22 mouse cellular contexts compared by ENCODE assay signal in the genomic region with DNA sequence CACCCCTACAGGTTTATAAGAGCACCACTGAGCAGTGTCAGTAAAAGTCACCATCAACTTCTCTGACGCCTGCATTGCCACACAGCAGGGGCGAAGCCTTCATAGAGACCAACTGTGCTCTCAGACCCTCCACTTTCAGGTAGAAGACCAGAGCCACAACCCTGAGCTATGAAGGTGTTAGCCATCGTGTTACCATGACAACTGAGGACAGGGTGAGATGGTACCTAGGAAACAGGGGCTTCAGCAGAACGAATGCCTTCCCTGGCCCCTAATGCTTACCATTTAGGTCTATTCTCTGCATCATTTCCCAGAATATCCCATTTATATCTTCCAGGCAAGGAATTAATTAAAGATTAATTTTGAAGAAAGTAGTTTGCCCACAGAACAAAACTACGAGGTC. TPM values are rescaled to one million over a fixed set of nuclear protein-coding genes. Genes with fewer than 3 reads are reported as not detected.
A peak's percentile ranks its signal among the peaks of the same experiment; 100 is the strongest.
DNase-seq lines count a peak whose midpoint lies in the region; ATAC-seq and TF ChIP-seq lines count a peak whose summit lies in the region.
"Had no signal": no experiment of that assay in that cellular context is flagged by ENCODE, and none has a peak within 500 bp of the region (broad histone marks: within the 10 kb centered on the region; RNA-seq: fewer than 3 reads in every experiment).

No protein-coding gene starts in this region.

- no peak for DNase-seq in liver, embryonic 13.5 days
- DNase-seq in liver, embryonic 11.5 days (ENCODE audit: low spot score) = no peak
- DNase-seq in brain, embryonic 14.5 days (ENCODE audit: low read depth) = peak; percentile 19
- DNase-seq in midbrain, embryonic 14.5 days = peak; percentile 24
- no peak for DNase-seq in left cerebral cortex, adult 18-20 months (ENCODE audit: low spot score in 2 of 2)
- no peak for DNase-seq in left cerebral cortex, postnatal 14 days (ENCODE audit: low spot score in 2 of 2)
- DNase-seq: adrenal gland, postnatal 14 days; cerebellum, adult 11 months; cerebellum, postnatal 10 days; gastrocnemius, postnatal 14 days; kidney, adult 8-10 months; kidney, postnatal 14 days; layer of hippocampus, postnatal 36 days; lung, embryonic 14.5 days; lung, postnatal 36 days; thymus, postnatal 36 days had no signal

- no peaks in the 10 kb centered on the region for H3K36me3 ChIP-seq in forebrain, embryonic 15.5 days
- no peaks in the 10 kb centered on the region for H3K36me3 ChIP-seq in forebrain, embryonic 16.5 days (ENCODE audit: control insufficient read depth, insufficient read depth)
- H3K36me3 ChIP-seq in liver, embryonic 13.5 days = peaks cover 7% of the 10 kb centered on the region; the same call in 1 of the 2 replicates
- no peaks in the 10 kb centered on the region for H3K36me3 ChIP-seq in liver, embryonic 11.5 days (ENCODE audit: control insufficient read depth, insufficient read depth, low read length)
- no peaks in the 10 kb centered on the region for H3K36me3 ChIP-seq in midbrain, embryonic 14.5 days (ENCODE audit: control insufficient read depth, insufficient read depth, low read length)
- H3K36me3 ChIP-seq: heart, embryonic 15.5 days had no signal

- H3K9ac ChIP-seq in forebrain, embryonic 15.5 days (replicated peaks) = no peak overlapping the region
- no peak overlapping the region for H3K9ac ChIP-seq in forebrain, embryonic 16.5 days (replicated peaks; ENCODE audit: low read depth, low read length)
- H3K9ac ChIP-seq in liver, embryonic 13.5 days = no peak overlapping the region
- H3K9ac ChIP-seq in liver, embryonic 11.5 days (ENCODE audit: low read depth, low read length) = no peak overlapping the region
- no peak overlapping the region for H3K9ac ChIP-seq in midbrain, embryonic 14.5 days (replicated peaks; ENCODE audit: low read length)
- H3K9ac ChIP-seq: heart, embryonic 15.5 days; lung, embryonic 14.5 days had no signal

- H3K4me2 ChIP-seq in forebrain, embryonic 15.5 days (replicated peaks) = no peak overlapping the region
- H3K4me2 ChIP-seq in forebrain, embryonic 16.5 days (ENCODE audit: low read length) = no peak overlapping the region
- no peak overlapping the region for H3K4me2 ChIP-seq in liver, embryonic 13.5 days
- H3K4me2 ChIP-seq in liver, embryonic 11.5 days = no peak overlapping the region
- no peak overlapping the region for H3K4me2 ChIP-seq in midbrain, embryonic 14.5 days (ENCODE audit: low read length)
- H3K4me2 ChIP-seq: heart, embryonic 15.5 days; lung, embryonic 14.5 days had no signal

- H3K4me3 ChIP-seq in forebrain, embryonic 15.5 days = no peak overlapping the region
- no peak overlapping the region for H3K4me3 ChIP-seq in forebrain, embryonic 16.5 days (replicated peaks; ENCODE audit: low read length)
- no peak overlapping the region for H3K4me3 ChIP-seq in liver, embryonic 13.5 days (replicated peaks)
- no peak overlapping the region for H3K4me3 ChIP-seq in liver, embryonic 11.5 days (ENCODE audit: low read depth, low read length)
- no peak overlapping the region for H3K4me3 ChIP-seq in midbrain, embryonic 14.5 days (replicated peaks; ENCODE audit: low read depth, low read length)
- H3K4me3 ChIP-seq: forebrain, embryonic 10.5 days; heart, embryonic 15.5 days; layer of hippocampus, adult 2 months had no signal

- 0 out of 2 replicates have a peak, but pooled peaks have one; percentile 41 for ATAC-seq in forebrain, embryonic 15.5 days (replicated peaks)
- ATAC-seq in forebrain, embryonic 16.5 days = no peak
- no peak; the same call in 1 of the 2 replicates for ATAC-seq in liver, embryonic 13.5 days (ENCODE audit: low read depth)
- no peak for ATAC-seq in liver, embryonic 11.5 days (replicated peaks; ENCODE audit: low FRiP score)
- ATAC-seq in midbrain, embryonic 14.5 days (ENCODE audit: low FRiP score, low TSS enrichment) = peak; percentile 20; the same call in 1 of the 2 replicates

- no peak for TF ChIP-seq CTCF in brain, embryonic 14.5 days (IDR thresholded peaks at IDR 0.05; ENCODE audit: borderline replicate concordance, extremely low read depth, insufficient read depth, insufficient read length)

- intact Hi-C loops in left cerebral cortex, postnatal 14 days (cut with DNase I) = loop anchor here (10.0 kb wide), 3 partner anchors 226 to 456 kb away; a partner anchor contains a TSS

- TF ChIP-seq POLR2A in brain, embryonic 14.5 days (IDR thresholded peaks at IDR 0.05; ENCODE audit: borderline replicate concordance, extremely low read depth, insufficient read depth, insufficient read length, poor library complexity, severe bottlenecking) = no peak

- H3K9me3 ChIP-seq in forebrain, embryonic 15.5 days = no peaks in the 10 kb centered on the region
- H3K9me3 ChIP-seq in forebrain, embryonic 16.5 days (ENCODE audit: control insufficient read depth, low read length) = no peaks in the 10 kb centered on the region
- no peaks in the 10 kb centered on the region for H3K9me3 ChIP-seq in liver, embryonic 13.5 days (replicated peaks)
- no peaks in the 10 kb centered on the region for H3K9me3 ChIP-seq in liver, embryonic 11.5 days (ENCODE audit: control insufficient read depth, low read length)
- H3K9me3 ChIP-seq in midbrain, embryonic 14.5 days (ENCODE audit: control insufficient read depth, low read length) = no peaks in the 10 kb centered on the region
- H3K9me3 ChIP-seq: forebrain, embryonic 10.5 days; G1E; heart, embryonic 15.5 days had no signal

- H3K27me3 ChIP-seq in forebrain, embryonic 15.5 days = no peaks in the 10 kb centered on the region
- H3K27me3 ChIP-seq in forebrain, embryonic 16.5 days (replicated peaks; ENCODE audit: control insufficient read depth, insufficient read depth, low read length) = no peaks in the 10 kb centered on the region
- no peaks in the 10 kb centered on the region for H3K27me3 ChIP-seq in liver, embryonic 13.5 days
- no peaks in the 10 kb centered on the region for H3K27me3 ChIP-seq in liver, embryonic 11.5 days (replicated peaks; ENCODE audit: control insufficient read depth, insufficient read depth, low read length)
- H3K27me3 ChIP-seq in midbrain, embryonic 14.5 days (ENCODE audit: control insufficient read depth, insufficient read depth, low read length) = no peaks in the 10 kb centered on the region
- H3K27me3 ChIP-seq: heart, embryonic 15.5 days had no signal

- WGBS in forebrain, embryonic 15.5 days = 73% methylated on average over 5 of the region's 5 CpGs
- 86% methylated on average over 5 of the region's 5 CpGs for WGBS in forebrain, embryonic 16.5 days
- 78% methylated on average over 5 of the region's 5 CpGs for WGBS in liver, embryonic 13.5 days (ENCODE audit: insufficient replicate concordance)
- 84% methylated on average over 5 of the region's 5 CpGs for WGBS in liver, embryonic 11.5 days
- WGBS in midbrain, embryonic 14.5 days = 78% methylated on average over 5 of the region's 5 CpGs

- no peak overlapping the region for H3K27ac ChIP-seq in forebrain, embryonic 15.5 days (replicated peaks)
- no peak overlapping the region for H3K27ac ChIP-seq in forebrain, embryonic 16.5 days (ENCODE audit: low read length)
- peak overlapping the region; percentile 59; the same call in 1 of the 2 replicates for H3K27ac ChIP-seq in liver, embryonic 13.5 days
- no peak overlapping the region for H3K27ac ChIP-seq in liver, embryonic 11.5 days (ENCODE audit: low read depth, low read length)
- H3K27ac ChIP-seq in midbrain, embryonic 14.5 days (replicated peaks; ENCODE audit: low read depth, low read length) = no peak overlapping the region
- H3K27ac ChIP-seq: forebrain, embryonic 10.5 days; heart, embryonic 15.5 days; layer of hippocampus, adult 2 months had no signal

- no peaks in the 10 kb centered on the region for H3K4me1 ChIP-seq in forebrain, embryonic 15.5 days
- H3K4me1 ChIP-seq in forebrain, embryonic 16.5 days (replicated peaks; ENCODE audit: control insufficient read depth, insufficient read depth, low read length) = no peaks in the 10 kb centered on the region
- peaks cover 13% of the 10 kb centered on the region for H3K4me1 ChIP-seq in liver, embryonic 13.5 days (replicated peaks)
- peaks cover 3% of the 10 kb centered on the region; the same call in 1 of the 2 replicates for H3K4me1 ChIP-seq in liver, embryonic 11.5 days (replicated peaks; ENCODE audit: control insufficient read depth, insufficient read depth, low read length)
- no peaks in the 10 kb centered on the region for H3K4me1 ChIP-seq in midbrain, embryonic 14.5 days (ENCODE audit: control insufficient read depth, insufficient read depth, low read length)
- H3K4me1 ChIP-seq: heart, embryonic 15.5 days had no signal

RNA-seq across cellular contexts. Expression of a gene that starts 17.4 kb away (rescaled TPM):
- 28.9 and 34.5 TPM in 2 replicates for polyA plus RNA-seq in forebrain, embryonic 15.5 days (2015; fragmentation: Nextera tagmentation; extraction: Ambion mirVana)
- polyA plus RNA-seq in forebrain, embryonic 16.5 days (2015; fragmentation: Nextera tagmentation; extraction: Ambion mirVana) = 29.8 and 35.7 TPM in 2 replicates
- polyA plus RNA-seq in liver, embryonic 13.5 days (2015; fragmentation: Nextera tagmentation; extraction: Ambion mirVana) = 17.7 and 20.0 TPM in 2 replicates
- polyA plus RNA-seq in liver, embryonic 11.5 days (2014; fragmentation: Nextera tagmentation; extraction: Ambion mirVana) = 23.3 and 26.4 TPM in 2 replicates
- 16.0 and 16.9 TPM in 2 replicates for polyA plus RNA-seq in brain, embryonic 14.5 days (2012; rRNA removed)
- 29.8 and 34.3 TPM in 2 replicates for polyA plus RNA-seq in midbrain, embryonic 14.5 days (2014; fragmentation: Nextera tagmentation; extraction: Ambion mirVana)
- 10 to 100 TPM; 12.1 to 14.4 TPM for total RNA-seq in left cerebral cortex, adult 18-20 months (2021)
- 10 to 100 TPM; 17.1 to 18.5 TPM for total RNA-seq in left cerebral cortex, postnatal 14 days (2021)

RNA-seq across cellular contexts. Expression of a gene that starts 26.0 kb away (rescaled TPM):
- 2.7 and 3.3 TPM in 2 replicates for polyA plus RNA-seq in forebrain, embryonic 15.5 days (2015; fragmentation: Nextera tagmentation; extraction: Ambion mirVana)
- 3.5 and 3.8 TPM in 2 replicates for polyA plus RNA-seq in forebrain, embryonic 16.5 days (2015; fragmentation: Nextera tagmentation; extraction: Ambion mirVana)
- 18.3 and 23.3 TPM in 2 replicates for polyA plus RNA-seq in liver, embryonic 13.5 days (2015; fragmentation: Nextera tagmentation; extraction: Ambion mirVana)
- 31.2 and 36.9 TPM in 2 replicates for polyA plus RNA-seq in liver, embryonic 11.5 days (2014; fragmentation: Nextera tagmentation; extraction: Ambion mirVana)
- 2.3 and 2.5 TPM in 2 replicates for polyA plus RNA-seq in brain, embryonic 14.5 days (2012; rRNA removed)
- polyA plus RNA-seq in midbrain, embryonic 14.5 days (2014; fragmentation: Nextera tagmentation; extraction: Ambion mirVana) = 3.3 TPM in 2 replicates
- total RNA-seq in left cerebral cortex, adult 18-20 months (2021) = 10 to 100 TPM; 48.2 to 48.6 TPM
- total RNA-seq in left cerebral cortex, postnatal 14 days (2021) = 10 to 100 TPM; 31.1 to 34.4 TPM

Comparison
In these comparisons a context has a peak if more than half of its experiments do, and no peak if none do; other contexts are left out.
1. ATAC-seq: peak in forebrain, embryonic 15.5 days (single experiment) and midbrain, embryonic 14.5 days (single experiment); none in forebrain, embryonic 16.5 days (single experiment), liver, embryonic 13.5 days (single experiment) and liver, embryonic 11.5 days (single experiment).
2. DNase-seq: peak in brain, embryonic 14.5 days (single experiment) and midbrain, embryonic 14.5 days (single experiment); none in liver, embryonic 13.5 days (single experiment), liver, embryonic 11.5 days (single experiment), left cerebral cortex, adult 18-20 months (0 of 2) and left cerebral cortex, postnatal 14 days (0 of 2).